Mouse (Mus musculus) testis, postnatal 10 days (tissue): ENCODE results near the gene Ninl.
"Not testable (repeated sequence)": the region's sequence is repeated elsewhere in the genome, so short reads cannot be mapped to it uniquely, and the experiment has no call there.

Experiments
- DNase-seq: peaks from one replicate; pipeline ENCODE4 v3.0.0; 2021; ENCODE audit warnings: low spot score

Ninl gene

DNA sequence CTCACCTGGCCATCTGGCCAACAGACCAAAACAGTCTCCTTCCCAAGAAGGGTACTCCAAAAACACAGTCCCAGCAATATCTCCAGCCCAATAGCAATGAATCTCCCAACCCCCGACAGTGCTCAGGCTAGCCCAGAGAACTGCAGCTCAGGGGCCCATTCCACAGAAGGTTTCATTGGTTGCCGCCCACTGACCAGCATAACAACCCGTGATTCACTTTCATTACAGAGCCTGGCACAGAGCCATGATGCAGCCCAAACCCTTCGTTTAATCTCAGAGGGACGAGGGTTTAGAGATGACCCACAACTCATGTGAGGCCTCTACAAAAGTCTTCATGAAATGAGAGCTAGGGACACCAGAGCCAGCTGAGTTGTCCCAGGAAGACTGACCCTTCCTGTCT lies 90.4 kb downstream of the Ninl start:
- peak; percentile 56 for DNase-seq

DNA sequence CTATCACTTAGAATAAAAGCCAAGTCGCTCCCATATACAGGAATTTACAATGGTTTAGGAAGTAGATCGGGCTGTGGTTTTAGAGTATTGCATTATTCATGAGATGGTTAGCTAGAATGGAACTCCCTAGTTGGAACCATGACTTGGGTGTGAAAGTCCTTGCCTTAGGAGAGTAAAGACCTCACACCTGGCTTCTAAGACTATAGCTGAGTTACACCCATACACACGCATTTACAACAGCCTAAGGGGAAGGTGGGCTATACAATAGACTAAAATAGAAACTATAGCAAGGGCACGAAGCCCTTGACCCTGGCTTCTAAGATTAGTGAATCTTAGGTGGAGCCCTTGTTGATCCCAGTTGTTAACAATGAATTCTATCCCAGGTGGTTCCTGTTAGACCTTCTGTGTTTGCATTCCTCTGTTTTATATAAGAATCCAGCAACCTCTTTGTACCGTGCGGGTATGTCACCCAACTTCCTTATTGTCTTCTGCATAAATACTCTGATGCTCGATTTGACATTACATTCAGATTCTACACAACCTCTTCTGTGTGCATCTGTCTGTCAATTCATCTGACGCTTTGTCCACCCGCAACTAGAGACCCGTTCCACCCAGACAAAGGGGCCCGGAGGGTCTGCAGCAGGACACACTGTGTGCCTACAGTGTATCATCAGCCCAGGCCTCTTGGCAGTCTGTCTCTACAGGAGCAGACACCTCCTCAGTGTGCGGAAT lies 91.1 kb downstream of the Ninl start:
- not testable (repeated sequence) for DNase-seq

- not testable (repeated sequence) for DNase-seq
Observed at GRCm38 (mm10) chr2:150947341-150947740, 91.8 kb downstream of the Ninl start.

GRCm38 (mm10) chr2:150944017-150944416 lies 95.2 kb downstream of the Ninl start:
- DNase-seq = no peak

GRCm38 (mm10) chr2:150934659-150935058 lies 104.5 kb downstream of the Ninl start:
- DNase-seq = no peak

GRCm38 (mm10) chr2:150933482-150933881 lies 105.7 kb downstream of the Ninl start:
- no peak for DNase-seq

DNA sequence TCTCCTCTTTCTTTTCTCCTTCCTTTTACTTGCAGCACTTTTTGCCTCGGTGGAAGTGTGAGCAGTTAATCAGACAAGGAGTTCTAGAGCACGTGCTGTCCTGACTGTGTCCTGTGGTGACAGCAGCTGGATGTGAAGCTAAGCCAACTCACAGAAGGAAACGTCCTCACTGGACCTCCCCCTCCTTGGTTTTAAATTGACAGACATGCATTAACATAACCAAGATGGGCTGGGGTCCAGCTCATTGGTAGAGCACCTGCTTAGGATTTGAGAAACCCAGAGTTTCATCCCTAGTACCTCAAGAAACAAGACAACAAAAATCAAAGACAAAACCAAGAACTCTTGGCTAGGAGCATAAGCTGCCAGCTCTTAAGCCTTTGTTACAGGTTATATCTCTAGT lies 108.4 kb downstream of the Ninl start:
- DNase-seq = no peak

DNA sequence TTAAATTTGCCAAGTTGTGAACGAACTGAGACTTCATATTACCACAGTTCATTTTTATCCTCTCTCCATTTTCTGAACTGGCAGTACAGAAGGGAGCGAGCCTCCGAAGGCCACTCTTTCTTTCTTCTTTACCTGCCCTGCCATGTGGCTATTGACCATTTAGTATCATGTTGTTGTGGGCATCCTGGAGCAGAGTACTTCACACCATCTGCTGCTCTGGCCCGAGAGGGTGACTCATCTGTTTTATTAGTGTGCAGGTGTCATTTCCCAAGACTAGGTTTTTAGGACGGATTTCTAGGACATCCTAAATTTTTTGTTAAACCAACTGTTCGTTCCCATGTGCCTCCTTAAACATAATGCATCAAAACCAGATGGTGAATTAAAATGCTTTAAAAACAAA lies 110.0 kb downstream of the Ninl start:
- DNase-seq = no peak

DNA sequence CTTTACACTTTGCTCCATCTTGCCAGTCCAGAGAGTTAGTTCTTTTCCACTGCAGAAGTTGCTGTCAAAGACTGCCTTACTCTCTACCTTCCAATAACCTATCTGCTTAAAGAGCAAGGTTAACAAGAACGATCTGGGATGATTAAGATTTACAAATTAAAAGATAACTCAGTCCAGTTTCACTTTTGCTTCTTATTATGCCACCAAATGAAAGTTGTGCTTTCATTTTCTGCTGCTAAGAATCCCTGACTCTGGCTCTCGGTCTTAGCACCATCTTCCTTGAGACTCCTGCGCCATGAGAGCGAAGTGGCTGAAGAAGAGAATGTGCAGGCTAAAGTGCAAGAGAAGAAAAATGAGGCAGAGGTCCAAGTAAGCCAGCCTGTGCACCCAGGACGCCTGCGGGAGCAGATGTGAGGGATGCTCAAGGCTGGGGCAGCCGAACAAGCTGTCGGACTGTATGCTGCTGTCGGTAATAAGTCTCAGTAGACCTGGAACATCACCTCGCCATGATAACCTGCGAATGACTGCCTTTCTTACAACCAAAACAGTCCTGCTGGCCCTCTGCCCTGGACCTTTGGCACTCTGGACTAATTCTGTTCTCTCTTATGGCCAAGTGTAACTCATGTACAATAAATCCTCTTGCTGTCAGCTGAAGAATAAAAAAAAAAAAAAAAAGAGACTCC lies 112.0 kb downstream of the Ninl start:
- DNase-seq = no peak

DNA sequence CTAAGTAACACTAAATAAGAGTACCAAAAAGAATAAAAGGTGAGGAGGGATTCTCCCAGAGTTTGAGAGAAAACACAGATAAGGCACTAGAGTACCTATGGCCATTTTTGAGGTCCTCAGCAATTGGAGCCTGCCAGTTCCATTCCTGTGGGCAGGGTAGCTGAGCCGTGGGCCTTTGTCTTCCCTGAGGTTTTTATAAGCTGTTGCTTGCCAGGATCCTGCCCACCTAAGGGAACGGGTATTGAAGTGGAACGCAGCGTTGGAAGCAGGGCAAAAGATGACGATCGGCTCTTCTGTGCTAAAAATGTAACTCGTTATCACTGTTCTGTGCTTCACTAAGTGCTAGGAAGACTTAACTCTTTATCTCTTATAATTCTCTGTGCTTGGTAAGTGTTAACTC lies 115.7 kb downstream of the Ninl start:
- DNase-seq = no peak

DNA sequence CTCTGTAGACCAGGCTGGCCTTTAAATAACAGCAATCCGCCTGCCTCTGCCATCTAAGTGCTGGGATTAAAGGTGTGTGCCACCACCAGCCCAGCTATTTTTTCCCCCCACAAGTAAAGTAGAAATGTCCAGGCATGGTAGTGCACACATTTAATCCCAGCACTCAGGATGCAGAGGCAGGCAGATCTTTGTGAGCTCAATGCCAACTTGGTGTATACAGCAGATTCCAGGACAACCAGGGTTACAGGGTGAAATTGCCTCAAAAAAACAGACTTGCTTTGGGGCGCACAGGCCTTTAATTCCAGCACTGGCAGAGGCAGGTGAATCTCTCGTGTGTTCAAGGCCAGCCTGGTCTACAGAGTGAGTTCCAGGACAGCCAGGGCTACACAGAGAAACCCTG lies 116.2 kb downstream of the Ninl start:
- DNase-seq = no peak

DNA sequence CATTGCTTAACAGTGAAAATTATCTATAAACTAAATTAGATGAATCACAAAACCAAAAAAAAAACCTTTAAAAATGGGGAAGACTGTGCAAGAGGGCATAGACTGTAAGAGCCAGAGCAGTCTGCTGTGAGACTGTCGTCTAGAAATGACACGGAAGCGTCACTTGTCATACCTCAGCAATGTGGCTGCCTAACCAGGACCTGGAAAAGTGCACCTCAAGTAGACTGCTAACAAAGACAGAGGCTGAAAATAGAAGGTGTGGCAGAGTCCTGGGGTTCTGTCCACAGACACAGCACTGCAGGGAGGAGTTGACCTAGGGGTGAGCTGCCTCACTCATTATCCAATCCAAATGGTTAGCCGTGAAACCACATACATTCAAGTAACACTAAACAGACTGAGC lies 117.0 kb downstream of the Ninl start:
- DNase-seq = no peak

GRCm38 (mm10) chr2:150921697-150922096 lies 117.5 kb downstream of the Ninl start:
- no peak for DNase-seq

- DNase-seq = no peak
Observed at GRCm38 (mm10) chr2:150920543-150920942, 118.6 kb downstream of the Ninl start.

GRCm38 (mm10) chr2:150918720-150919119 lies 120.5 kb downstream of the Ninl start:
- DNase-seq = no peak

GRCm38 (mm10) chr2:150915786-150916185 lies 123.4 kb downstream of the Ninl start:
- DNase-seq = no peak

DNA sequence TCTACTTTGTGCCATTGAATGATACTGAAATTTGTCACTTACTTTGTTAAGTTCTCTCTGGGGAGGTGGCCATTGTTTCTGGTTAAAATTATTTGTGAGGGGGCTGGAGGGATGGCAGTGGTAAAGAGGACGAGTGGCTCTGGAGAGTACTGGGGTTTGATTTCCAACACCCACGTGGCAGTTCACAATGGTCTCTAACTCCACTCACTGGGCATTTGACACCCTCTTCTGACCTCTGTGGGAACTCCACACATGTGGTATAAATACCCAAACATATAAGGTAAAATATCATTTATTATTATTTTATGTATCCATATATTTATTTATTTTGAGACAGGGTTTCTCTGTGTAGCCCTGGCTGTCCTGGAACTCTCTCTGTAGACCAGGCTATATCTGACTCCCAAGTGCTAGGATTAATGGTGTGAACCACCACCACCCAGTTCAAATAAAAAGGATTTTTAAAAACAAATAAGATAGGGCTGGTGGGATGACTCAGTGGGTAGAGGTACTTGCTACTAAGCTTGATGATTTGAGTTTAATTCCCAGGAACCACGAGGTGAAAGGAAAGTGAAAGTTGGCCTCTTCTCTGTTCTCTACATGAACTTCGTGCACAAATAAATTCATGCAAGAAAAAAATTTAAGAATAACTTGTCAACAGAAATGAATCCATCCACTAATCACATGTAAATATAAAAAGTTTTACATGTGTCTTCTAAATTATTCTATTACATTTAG lies 124.2 kb downstream of the Ninl start:
- DNase-seq = no peak

DNA sequence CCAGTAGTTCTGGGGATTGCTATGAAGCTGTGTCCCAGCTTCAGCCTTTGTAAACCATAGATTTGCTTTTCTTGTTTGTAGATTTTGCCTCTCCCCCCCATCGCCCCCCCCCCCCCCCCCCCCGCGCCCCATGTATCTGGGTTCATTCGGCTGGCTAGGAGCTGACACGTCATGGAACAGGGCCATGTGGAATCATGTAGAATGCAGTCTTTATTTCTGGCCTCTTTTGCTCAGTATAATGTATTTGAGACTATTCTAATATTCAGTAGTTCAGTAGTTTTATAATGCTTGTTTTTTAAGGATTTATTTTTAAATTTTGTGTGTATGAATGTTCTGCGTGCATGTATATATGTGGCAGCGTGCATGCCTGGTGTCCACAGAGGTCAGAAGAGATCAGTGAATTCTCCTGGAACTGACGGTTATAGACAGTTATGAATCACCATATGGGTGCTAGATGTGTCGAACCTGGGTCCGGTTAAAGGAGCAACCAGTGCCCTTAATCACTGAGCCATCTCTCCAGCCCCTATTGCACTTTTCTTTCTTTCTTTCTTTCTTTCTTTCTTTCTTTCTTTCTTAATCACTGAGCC lies 128.8 kb downstream of the Ninl start:
- DNase-seq = no peak

DNA sequence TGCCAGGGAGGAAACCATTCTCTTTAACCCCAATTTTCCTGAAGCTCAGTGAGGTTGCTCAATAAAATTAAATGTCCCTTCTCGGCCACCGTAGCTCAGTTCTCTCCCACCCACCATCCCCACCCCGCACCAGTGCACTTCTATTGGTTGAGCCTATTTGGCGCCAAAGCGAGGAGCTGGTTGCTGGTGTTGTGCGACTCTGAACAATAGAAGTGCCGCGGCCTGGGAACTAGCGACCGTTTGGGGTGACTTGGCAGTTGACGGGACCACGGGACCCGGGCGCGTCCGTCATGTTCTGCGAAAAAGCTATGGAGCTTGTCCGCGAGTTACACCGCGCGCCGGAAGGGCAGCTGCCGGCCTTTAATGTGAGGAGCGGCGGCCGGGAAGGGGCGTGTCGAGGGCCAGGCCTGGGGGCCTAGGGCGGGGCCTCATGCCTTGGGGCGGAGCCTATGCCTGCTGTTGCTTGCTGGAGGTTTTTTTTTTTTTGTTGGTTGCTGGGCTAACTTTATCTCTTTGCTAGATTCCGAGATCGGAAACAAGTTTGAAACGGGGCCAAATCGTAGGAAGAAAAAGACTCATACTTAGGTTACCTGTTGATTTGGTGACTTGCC lies 129.6 kb downstream of the Ninl start:
- DNase-seq = peak; percentile 98

DNA sequence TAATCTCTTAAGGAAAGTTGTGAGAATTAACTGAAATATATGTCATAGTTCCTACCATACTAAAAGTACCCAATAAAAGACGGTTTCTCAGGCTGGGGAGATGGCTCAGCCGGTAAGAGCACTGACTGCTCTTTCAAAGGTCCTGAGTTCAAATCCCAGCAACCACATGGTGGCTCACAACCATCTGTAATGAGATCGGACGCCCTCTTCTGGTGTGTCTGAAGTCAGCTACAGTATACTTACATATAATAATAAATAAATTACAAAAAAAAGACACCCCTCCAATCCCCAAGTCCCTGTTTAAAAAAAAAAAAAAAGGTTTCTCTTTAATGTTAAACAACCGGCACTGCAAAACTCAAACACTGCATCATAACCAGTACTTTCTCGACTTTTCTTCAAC lies 130.3 kb downstream of the Ninl start:
- not testable (repeated sequence) for DNase-seq

GRCm38 (mm10) chr2:150904936-150905450 lies 134.2 kb downstream of the Ninl start, which contains the start of gene Gins1:
TSS of gene Gins1 (plus strand) at chr2:150905400.
- no peak for DNase-seq
